Mouse (Mus musculus): ENCODE data around the gene Myl6.
"Not testable (repeated sequence)": the region's sequence is repeated elsewhere in the genome, so short reads cannot be mapped to it uniquely, and the experiment has no call there.

The Myl6 gene

GRCm38 (mm10) chr10:128510301-128510700, 16.4 kb upstream of the Myl6 start:
- DNase-seq (ENCODE audit: low spot score in 2 of 2), result no peak

- no peak for DNase-seq (ENCODE audit: low spot score in 2 of 2)
These were observed 15.9 kb upstream of the Myl6 start for GRCm38 (mm10) chr10:128509831-128510230.

- DNase-seq (ENCODE audit: low spot score in 2 of 2), result no peak
These were observed 15.3 kb upstream of the Myl6 start for GRCm38 (mm10) chr10:128509203-128509602.

GRCm38 (mm10) chr10:128508260-128508659, 14.3 kb upstream of the Myl6 start:
- DNase-seq (ENCODE audit: low spot score in 2 of 2), result no peak

GRCm38 (mm10) chr10:128505974-128506373, 12.0 kb upstream of the Myl6 start:
- DNase-seq (ENCODE audit: low spot score in 2 of 2), result no peak

DNA sequence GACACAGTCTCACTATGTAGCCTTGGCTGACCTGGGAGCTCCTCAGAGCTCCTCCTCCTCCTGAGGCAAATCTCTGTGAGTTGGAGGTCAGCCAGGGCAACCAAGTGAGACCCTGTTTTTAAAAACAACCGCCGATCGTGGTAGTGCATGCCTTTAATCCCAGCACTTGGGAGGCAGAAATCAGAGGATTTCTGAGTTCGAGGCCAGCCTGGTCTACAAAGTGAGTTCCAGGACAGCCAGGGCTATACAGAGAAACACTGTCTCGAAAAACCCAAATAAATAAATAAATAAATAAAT, 11.4 kb upstream of the Myl6 start:
- DNase-seq (ENCODE audit: low spot score in 2 of 2), result not testable (repeated sequence)

- no peak for DNase-seq (ENCODE audit: low spot score in 2 of 2)
These were observed 10.9 kb upstream of the Myl6 start for GRCm38 (mm10) chr10:128504641-128505370.

GRCm38 (mm10) chr10:128504012-128504411, 10.1 kb upstream of the Myl6 start:
- DNase-seq (ENCODE audit: low spot score in 2 of 2), result no peak

DNA sequence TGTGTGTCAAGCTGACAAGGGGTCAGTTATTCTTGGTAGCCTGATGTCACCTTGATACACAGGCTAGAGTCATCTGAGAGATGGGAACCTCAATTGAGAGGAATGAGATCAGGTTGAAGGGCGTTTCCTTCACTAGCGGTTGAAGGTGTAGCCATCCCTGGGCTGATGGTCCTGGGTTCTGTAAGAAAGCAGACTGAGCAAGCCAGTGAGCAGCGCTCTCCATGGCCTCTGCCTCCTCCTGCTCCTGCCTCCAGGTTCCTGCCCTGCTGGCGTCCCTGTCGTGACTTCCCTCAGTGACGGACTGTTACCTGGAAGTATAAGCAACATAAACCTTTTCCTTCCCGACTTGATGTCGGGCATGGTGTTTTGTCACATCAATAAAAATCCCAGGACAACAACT, 9.6 kb upstream of the Myl6 start:
- DNase-seq (ENCODE audit: low spot score in 2 of 2), result no peak

GRCm38 (mm10) chr10:128502341-128502740, 8.4 kb upstream of the Myl6 start:
- no peak for DNase-seq (ENCODE audit: low spot score in 2 of 2)

GRCm38 (mm10) chr10:128499116-128499671, 5.2 kb upstream of the Myl6 start:
- peak in 1 of 2 experiments; percentile 37 for DNase-seq (ENCODE audit: low spot score in 2 of 2)

GRCm38 (mm10) chr10:128498590-128498989, 4.6 kb upstream of the Myl6 start, which contains the start of gene Myl6b:
Gene Myl6b (minus strand): TSS chr10:128498685.
- DNase-seq (ENCODE audit: low spot score in 2 of 2), result peak; percentile 95 to 96

DNA sequence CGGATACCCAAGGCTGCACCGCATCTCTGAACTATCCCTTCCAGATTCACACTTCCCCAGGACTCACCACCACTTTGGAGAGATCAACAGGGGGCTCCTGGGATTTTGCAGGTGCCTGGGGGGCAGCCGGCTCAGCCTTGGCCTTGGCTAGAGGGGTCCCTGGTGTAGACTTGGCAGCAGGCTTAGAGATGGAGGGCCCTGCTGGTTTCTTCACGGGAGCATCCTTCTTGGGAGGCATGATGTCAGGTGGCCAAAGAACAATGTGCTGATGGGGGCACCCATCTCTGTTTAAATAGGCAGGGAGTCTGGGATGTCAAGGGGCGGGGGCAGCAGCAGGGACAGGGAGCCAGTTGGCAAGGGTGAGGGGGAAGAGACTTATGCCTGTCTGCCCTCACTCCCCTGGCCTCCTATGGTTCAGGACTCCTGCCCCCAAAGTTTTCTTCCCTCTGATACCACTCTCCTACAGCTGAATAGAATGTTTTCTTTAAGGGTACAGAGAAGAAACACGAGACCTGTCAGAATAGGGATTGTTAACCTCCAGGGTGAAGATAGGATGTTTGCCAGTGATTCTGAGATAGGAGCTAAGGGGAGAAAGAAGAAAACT, 3.3 kb upstream of the Myl6 start:
- DNase-seq (ENCODE audit: low spot score in 2 of 2), result no peak

GRCm38 (mm10) chr10:128496509-128497077, 2.6 kb upstream of the Myl6 start:
- DNase-seq (ENCODE audit: low spot score in 2 of 2), result no peak

GRCm38 (mm10) chr10:128495903-128496302, 2.0 kb upstream of the Myl6 start:
- no peak for DNase-seq (ENCODE audit: low spot score in 2 of 2)

- DNase-seq (ENCODE audit: low spot score in 2 of 2), result no peak
These were observed 1.3 kb upstream of the Myl6 start for GRCm38 (mm10) chr10:128495270-128495669.

DNA sequence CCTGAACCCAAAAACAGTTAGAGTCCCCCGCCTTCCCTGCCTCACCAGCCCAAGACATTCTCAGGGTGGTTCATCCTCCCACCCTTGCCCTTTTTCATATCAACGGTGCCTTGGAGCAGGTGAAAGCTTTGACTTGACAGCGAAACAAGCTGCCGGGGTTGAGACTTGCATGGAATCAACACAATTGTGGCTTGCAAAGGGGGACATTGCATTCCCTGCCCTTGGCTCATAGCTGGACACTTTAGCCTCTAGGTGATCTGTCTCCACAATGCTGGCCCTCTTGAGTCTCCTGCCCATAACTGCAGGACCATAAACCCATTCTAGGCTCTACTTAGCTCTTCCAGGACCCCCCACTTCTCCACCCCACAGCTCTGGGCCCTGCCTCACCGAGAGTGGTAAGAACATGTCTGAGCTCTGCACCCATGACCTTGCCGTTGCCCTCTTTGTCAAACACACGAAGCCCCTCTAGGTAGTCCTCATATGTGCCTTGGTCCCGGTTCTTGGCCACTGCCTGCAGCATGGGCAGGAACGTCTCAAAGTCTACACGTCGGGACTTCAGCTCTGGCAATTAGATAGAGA, 811 bp upstream of the Myl6 start:
- DNase-seq (ENCODE audit: low spot score in 2 of 2), result no peak

DNA sequence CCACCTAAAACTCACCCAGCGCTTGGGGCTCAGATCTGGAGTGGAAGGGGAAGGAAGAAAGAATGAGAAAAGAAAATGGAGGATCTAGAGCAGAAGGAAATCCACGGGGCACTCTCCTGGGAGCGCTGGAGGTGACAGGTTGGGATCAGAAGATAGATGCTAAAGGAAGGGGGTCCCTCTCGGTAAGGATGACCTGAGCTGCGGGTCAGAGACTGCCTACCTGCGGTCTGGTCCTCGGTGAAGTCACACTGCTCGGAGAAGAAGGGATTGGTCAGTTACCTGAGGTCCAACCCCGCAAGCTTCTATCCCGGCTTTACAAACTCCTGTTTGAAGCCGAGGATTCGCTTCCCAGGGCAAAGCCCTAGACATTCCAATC, 638 bp downstream of the Myl6 start:
- DNase-seq (ENCODE audit: low spot score in 2 of 2), result no peak

DNA sequence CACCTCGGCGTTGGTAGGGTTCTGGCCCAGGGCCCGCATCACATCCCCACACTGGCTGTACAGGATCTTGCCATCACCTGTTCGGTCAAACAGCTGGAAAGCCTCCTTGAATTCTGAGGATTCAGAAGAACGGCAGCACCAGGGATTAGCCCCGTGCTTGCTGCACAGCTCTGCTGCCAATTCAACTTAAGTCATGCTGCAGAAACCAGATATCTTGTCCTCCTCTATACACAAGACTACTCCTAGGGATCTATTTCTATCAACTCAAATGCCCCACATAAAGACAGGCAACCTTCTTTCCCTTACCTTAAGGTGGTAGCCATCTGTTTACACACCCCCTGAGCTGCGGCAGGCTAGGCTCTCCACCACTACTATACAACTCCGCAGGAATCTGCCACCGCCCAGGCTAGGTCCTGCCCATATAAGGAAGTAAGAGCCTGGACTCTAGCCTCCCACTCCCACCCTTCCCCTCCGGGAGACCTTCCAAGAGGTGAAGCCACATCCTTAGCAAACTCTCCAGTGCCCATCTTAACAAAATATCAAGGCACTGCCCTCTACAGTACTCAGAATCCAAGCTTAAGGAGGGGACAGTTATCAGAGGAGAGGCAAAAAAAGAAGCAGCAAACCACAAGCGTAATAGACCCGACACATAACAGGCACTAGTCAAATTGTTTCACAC, 1.2 kb downstream of the Myl6 start:
- DNase-seq (ENCODE audit: low spot score in 2 of 2), result peak; percentile 47 to 68

DNA sequence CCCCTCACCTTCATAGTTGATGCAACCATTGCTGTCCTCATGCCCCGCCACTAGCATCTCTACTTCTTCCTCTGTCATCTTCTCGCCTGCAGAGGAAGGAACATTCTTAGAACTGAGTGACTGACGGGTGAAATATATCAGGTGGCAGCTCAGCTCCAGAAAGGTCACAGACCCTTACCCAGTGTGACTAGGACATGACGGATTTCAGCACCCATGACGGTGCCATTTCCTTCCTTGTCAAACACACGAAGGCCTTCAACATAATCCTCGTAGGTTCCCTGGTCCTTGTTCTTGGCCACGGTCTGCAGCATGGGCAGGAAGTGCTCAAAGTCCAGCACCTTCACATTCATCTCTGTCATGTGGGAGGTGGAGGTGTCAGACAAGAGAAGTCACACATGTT, 1.9 kb downstream of the Myl6 start:
- not testable (repeated sequence) for DNase-seq (ENCODE audit: low spot score in 2 of 2)

GRCm38 (mm10) chr10:128491495-128491894, 2.5 kb downstream of the Myl6 start:
- no peak for DNase-seq (ENCODE audit: low spot score in 2 of 2)

DNA sequence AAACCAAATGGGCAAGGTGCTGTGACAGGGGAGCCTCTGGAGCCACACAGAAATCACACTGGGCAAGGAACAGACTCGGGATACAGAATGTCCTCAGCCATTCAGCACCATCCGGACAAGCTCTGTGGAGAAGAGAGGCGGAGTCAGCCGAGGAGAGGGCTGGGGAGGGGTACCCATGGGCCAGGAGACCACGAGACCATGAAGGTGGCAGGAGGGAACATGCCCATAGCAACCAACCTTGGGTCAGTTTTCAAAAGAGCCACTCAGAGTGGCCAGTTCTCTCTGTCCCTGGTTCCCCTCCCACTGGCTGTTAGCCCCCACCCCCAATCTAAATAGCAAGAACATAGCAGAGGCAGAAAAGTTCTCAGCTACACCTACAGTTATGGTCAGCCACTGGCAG, 3.0 kb downstream of the Myl6 start:
- no peak for DNase-seq (ENCODE audit: low spot score in 2 of 2)
